Comparison of ENCODE assay signal across 20 mouse cellular contexts in the genomic region with DNA sequence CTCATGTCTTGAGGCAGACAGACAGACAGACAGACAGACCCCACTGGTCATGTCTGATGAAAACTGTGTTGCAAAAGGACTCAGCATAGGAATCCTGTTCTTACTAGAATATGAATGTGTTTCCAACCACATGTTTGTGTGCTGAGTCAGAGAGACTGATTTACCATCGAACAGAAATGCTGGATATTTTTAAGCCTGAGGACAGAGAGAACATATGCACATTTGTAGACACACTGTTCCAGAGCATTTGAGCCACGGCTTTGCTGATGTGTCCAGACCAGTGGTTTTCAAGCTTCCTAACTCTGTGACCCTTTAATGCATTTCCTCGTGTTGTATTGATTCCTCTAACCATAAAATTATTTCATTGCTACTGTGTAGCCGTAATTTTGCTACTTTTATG. TPM values are rescaled to one million over a fixed set of nuclear protein-coding genes. Genes with fewer than 3 reads are reported as not detected.
DNase-seq lines count a peak whose midpoint lies in the region; ATAC-seq and TF ChIP-seq lines count a peak whose summit lies in the region.
"Had no signal": no experiment of that assay in that cellular context is flagged by ENCODE, and none has a peak within 500 bp of the region (broad histone marks: within the 10 kb centered on the region; RNA-seq: fewer than 3 reads in every experiment).

No protein-coding gene starts in this region.

- H3K4me3 ChIP-seq in layer of hippocampus, adult 2 months = no peak overlapping the region
- no peak overlapping the region for H3K4me3 ChIP-seq in embryonic fibroblast, embryonic 13.5 days (ENCODE audit: insufficient read depth, low read length)
- no peak overlapping the region for H3K4me3 ChIP-seq in hindbrain, embryonic 14.5 days (replicated peaks; ENCODE audit: low read length)
- H3K4me3 ChIP-seq: embryonic facial prominence, embryonic 12.5 days; forebrain, embryonic 12.5 days; heart, embryonic 12.5 days; hindbrain, embryonic 10.5 days; hindbrain, embryonic 15.5 days had no signal

- H3K27me3 ChIP-seq in hindbrain, embryonic 14.5 days (ENCODE audit: control insufficient read depth, insufficient read depth, low read length) = no peaks in the 10 kb centered on the region
- H3K27me3 ChIP-seq: embryonic facial prominence, embryonic 12.5 days; forebrain, embryonic 12.5 days; heart, embryonic 12.5 days; hindbrain, embryonic 15.5 days had no signal

- peaks cover 4% of the 10 kb centered on the region; the same call in 1 of the 2 replicates for H3K4me1 ChIP-seq in embryonic fibroblast, embryonic 13.5 days (ENCODE audit: control insufficient read depth, insufficient read depth, low read length)
- no peaks in the 10 kb centered on the region for H3K4me1 ChIP-seq in hindbrain, embryonic 14.5 days (replicated peaks; ENCODE audit: control insufficient read depth, insufficient read depth, low read length)
- H3K4me1 ChIP-seq: embryonic facial prominence, embryonic 12.5 days had no signal

- 86% methylated on average over 4 of the region's 4 CpGs for WGBS in hindbrain, embryonic 14.5 days

- H3K4me2 ChIP-seq in hindbrain, embryonic 14.5 days (replicated peaks) = no peak overlapping the region
- H3K4me2 ChIP-seq: embryonic facial prominence, embryonic 12.5 days; forebrain, embryonic 12.5 days; heart, embryonic 12.5 days; hindbrain, embryonic 15.5 days had no signal

- no peak overlapping the region for H3K9ac ChIP-seq in hindbrain, embryonic 14.5 days
- H3K9ac ChIP-seq: embryonic facial prominence, embryonic 12.5 days; forebrain, embryonic 12.5 days; heart, embryonic 12.5 days; hindbrain, embryonic 15.5 days had no signal

- no peak for TF ChIP-seq POLR2A in embryonic fibroblast, embryonic 13.5 days (IDR thresholded peaks at IDR 0.05; ENCODE audit: low read depth, low read length)

- peak overlapping the region; percentile 73 for H3K27ac ChIP-seq in layer of hippocampus, adult 2 months
- peak overlapping the region; percentile 53 for H3K27ac ChIP-seq in embryonic fibroblast, embryonic 13.5 days (ENCODE audit: insufficient read depth, low read length)
- no peak overlapping the region for H3K27ac ChIP-seq in hindbrain, embryonic 14.5 days
- H3K27ac ChIP-seq: embryonic facial prominence, embryonic 12.5 days; forebrain, embryonic 12.5 days; hindbrain, embryonic 10.5 days; hindbrain, embryonic 15.5 days had no signal

- ATAC-seq in hindbrain, embryonic 14.5 days (ENCODE audit: low FRiP score) = no peak
- ATAC-seq: forebrain, embryonic 16.5 days; intestine, embryonic 16.5 days had no signal

- peaks cover 34% of the 10 kb centered on the region for H3K36me3 ChIP-seq in hindbrain, embryonic 14.5 days (replicated peaks; ENCODE audit: control insufficient read depth, insufficient read depth)
- H3K36me3 ChIP-seq: embryonic facial prominence, embryonic 12.5 days; forebrain, embryonic 12.5 days; heart, embryonic 12.5 days; hindbrain, embryonic 10.5 days had no signal

- H3K9me3 ChIP-seq in hindbrain, embryonic 14.5 days (ENCODE audit: control insufficient read depth, low read length) = no peaks in the 10 kb centered on the region
- H3K9me3 ChIP-seq: embryonic facial prominence, embryonic 12.5 days; forebrain, embryonic 12.5 days; heart, embryonic 12.5 days; hindbrain, embryonic 10.5 days; hindbrain, embryonic 15.5 days had no signal

- no peak for TF ChIP-seq CTCF in layer of hippocampus, adult 2 months (conservative IDR thresholded peaks at IDR 0.05)
- no peak for TF ChIP-seq CTCF in embryonic fibroblast, embryonic 13.5 days (IDR thresholded peaks at IDR 0.05; ENCODE audit: borderline replicate concordance, insufficient read depth, low read length)

- no peak for DNase-seq in layer of hippocampus, adult 2 months (ENCODE audit: low spot score in 2 of 2)
- no peak for DNase-seq in layer of hippocampus, adult 8-10 months (ENCODE audit: low spot score in 2 of 2)
- peak; percentile 16 for DNase-seq in 3134 (ENCODE audit: extremely low read depth, insufficient read length, low spot score)
- DNase-seq in 3T3-L1 (ENCODE audit: low read depth, low spot score) = peak; percentile 79
- DNase-seq in hindbrain, embryonic 14.5 days (ENCODE audit: low spot score) = no peak
- DNase-seq in thymus, postnatal 10 days (ENCODE audit: low spot score in 2 of 2) = no peak
- DNase-seq: adrenal gland, adult 2 months; adrenal gland, postnatal 25 days; cerebellum, adult 11 months; cerebellum, adult 8-10 months; cerebellum, postnatal 14 days; gastrocnemius, postnatal 10 days had no signal

RNA-seq across cellular contexts. Expression of a gene that starts 4.3 kb away (rescaled TPM):
- total RNA-seq in layer of hippocampus, adult 2 months (2021) = 10 to 100 TPM; 27.4 to 27.9 TPM
- total RNA-seq in layer of hippocampus, adult 8-10 months (2022) = 10 to 100 TPM; 23.6 to 33.8 (median 28.7) TPM
- polyA plus RNA-seq in embryonic fibroblast, embryonic 13.5 days (2011; ENCODE audit: insufficient read length, low read depth, missing spikeins) = 107 and 109 TPM in 2 replicates
- polyA plus RNA-seq in hindbrain, embryonic 14.5 days (2014; fragmentation: Nextera tagmentation; extraction: Ambion mirVana) = 84.7 and 90.7 TPM in 2 replicates

Comparison
In these comparisons a context has a peak if more than half of its experiments do, and no peak if none do; other contexts are left out.
1. DNase-seq: peak in 3134 (single experiment) and 3T3-L1 (single experiment); none in layer of hippocampus, adult 2 months (0 of 2), layer of hippocampus, adult 8-10 months (0 of 2), hindbrain, embryonic 14.5 days (single experiment) and thymus, postnatal 10 days (0 of 2).